Mouse (Mus musculus): ENCODE measurements at regions not wholly inside any gene's neighbourhood (a gene's known extent, or its start where the extent isn't known, plus 50 kb on each side); places are given as distances from the start of the nearest gene placed in this dataset.

- DNase-seq (ENCODE audit: low spot score): no peak
Observed at GRCm38 (mm10) chr9:92097806-92098205, 94.9 kb upstream of the Plscr5 start.

GRCm38 (mm10) chr9:92129504-92129903, 63.2 kb upstream of the Plscr5 start:
- no peak for DNase-seq (ENCODE audit: low spot score)

GRCm38 (mm10) chr9:92130445-92130844, 62.3 kb upstream of the Plscr5 start:
- no peak for DNase-seq (ENCODE audit: low spot score)

- DNase-seq (ENCODE audit: low spot score): peak; percentile 69
Observed at GRCm38 (mm10) chr9:92132440-92132839, 60.3 kb upstream of the Plscr5 start.

- DNase-seq (ENCODE audit: low spot score): no peak
Observed at GRCm38 (mm10) chr9:92141924-92142323, 50.8 kb upstream of the Plscr5 start.
